Mouse (Mus musculus) heart, embryonic 14.5 days (tissue): ENCODE measurements around the gene Sumo1. TPM values are rescaled to one million over a fixed set of nuclear protein-coding genes. Genes with fewer than 3 reads are reported as not detected.
A peak's percentile ranks its signal among the peaks of the same experiment; 100 is the strongest.
"Not testable (repeated sequence)": the region's sequence is repeated elsewhere in the genome, so short reads cannot be mapped to it uniquely, and the experiment has no call there.

Experiments used
- ATAC-seq: fragments of 200-750 bp; cut with Nextera tagmentation; 2 replicates; pipeline ENCODE4 v1.8.0; 2017; ENCODE audit warnings: low read depth, moderate TSS enrichment; ENCODE audit not compliant: insufficient number of reproducible peaks, insufficient read depth, low FRiP score
- H3K27ac ChIP-seq, 2 experiments: fragments of 200-500 bp in 1 of 2; fragments of 300-500 bp in 1 of 2; sonication (generic) in 1 of 2; replicated peaks in 1 of 2; 2 replicates each; pipeline ENCODE4 v1.5.1; 2012 to 2014; ENCODE audit warnings: low read depth in 2 of 2, low read length in 2 of 2, control low read depth in 1 of 2, mild to moderate bottlenecking in 1 of 2, mixed read lengths in 1 of 2; ENCODE audit not compliant: control insufficient read depth in 1 of 2, insufficient read depth in 1 of 2
- H3K27me3 ChIP-seq: fragments of 300-500 bp; sonication (generic); 2 replicates; pipeline ENCODE4 v1.6.1; 2014; ENCODE audit warnings: mild to moderate bottlenecking, low read length, control low read depth; ENCODE audit not compliant: control insufficient read depth, insufficient read depth
- H3K36me3 ChIP-seq: fragments of 300-500 bp; sonication (generic); 2 replicates; pipeline ENCODE4 v1.6.1; 2014; ENCODE audit warnings: mild to moderate bottlenecking, control low read depth, low read length, mixed read lengths; ENCODE audit not compliant: control insufficient read depth, insufficient read depth
- H3K4me1 ChIP-seq, 2 experiments: fragments of 200-500 bp in 1 of 2; fragments of 300-500 bp in 1 of 2; sonication (generic) in 1 of 2; 2 replicates each; pipeline ENCODE4 v1.6.1; 2012 to 2014; ENCODE audit warnings: low read length in 2 of 2, control low read depth in 1 of 2, mixed read lengths in 1 of 2; ENCODE audit not compliant: control insufficient read depth in 2 of 2, insufficient read depth in 2 of 2
- H3K4me2 ChIP-seq: fragments of 300-500 bp; sonication (generic); 2 replicates; pipeline ENCODE4 v1.6.1; 2014; ENCODE audit warnings: mild to moderate bottlenecking, low read length
- H3K4me3 ChIP-seq, 2 experiments: fragments of 200-500 bp in 1 of 2; fragments of 300-500 bp in 1 of 2; sonication (generic) in 1 of 2; 2 replicates each; pipeline ENCODE4 v1.5.1; 2012 to 2014; ENCODE audit warnings: low read length in 2 of 2, mild to moderate bottlenecking in 2 of 2, control low read depth in 1 of 2, low read depth in 1 of 2, moderate library complexity in 1 of 2; ENCODE audit not compliant: control insufficient read depth in 1 of 2, insufficient read depth in 1 of 2
- H3K9ac ChIP-seq: fragments of 300-500 bp; sonication (generic); 2 replicates; pipeline ENCODE4 v1.6.1; 2014; ENCODE audit warnings: mild to moderate bottlenecking, low read length
- H3K9me3 ChIP-seq: fragments of 300-500 bp; sonication (generic); 2 replicates; pipeline ENCODE4 v1.6.1; 2016; ENCODE audit warnings: low read length, control low read depth; ENCODE audit not compliant: control insufficient read depth
- WGBS: fragments of 180-500 bp; shearing (Covaris S2); extraction: QIAGEN DNeasy Blood & Tissue Kit; methylation state at CpG from one replicate; pipeline ENCODE4 v1.1.7; 2014; 5-methylcytosine and 5-hydroxymethylcytosine counted together
- polyA plus RNA-seq: library from polyadenylated mRNA; unstranded; fragments of >200 nt; fragmentation: Nextera tagmentation; extraction: Ambion mirVana; gene quantifications from 2 replicates; pipeline ENCODE4 v1.2.1, GENCODE M21; 2014

Sumo1 gene
- polyA plus RNA-seq, 1 experiment from 2014 or later: 246 TPM

- Histone ChIP-seq H3K36me3 (no peaks in the 10 kb centered on the region), H3K4me2 (no peak overlapping the region), H3K4me3 (no peak overlapping the region), H3K27me3 (no peaks in the 10 kb centered on the region), H3K4me1 (peaks cover 0 to 2% of the 10 kb centered on the region in 2 experiments; a peak in 1 of 4 replicates), H3K9ac (0 out of 2 replicates have a peak overlapping the region, but pooled peaks have one; percentile 25), H3K9me3 (no peaks in the 10 kb centered on the region), H3K27ac (no peak overlapping the region)
- ATAC-seq: no peak
- WGBS: 23% methylated on average over 6 of the region's 6 CpGs
Observed at GRCm38 (mm10) chr1:59633056-59633455, 37.6 kb downstream of the Sumo1 start.

- no peak for ATAC-seq
- H3K27ac ChIP-seq: no peak overlapping the region
- 25% methylated on average over 5 of the region's 5 CpGs for WGBS
- no peak overlapping the region for H3K4me2 ChIP-seq
- peaks cover 0 to 2% of the 10 kb centered on the region in 2 experiments; a peak in 1 of 4 replicates for H3K4me1 ChIP-seq
- H3K27me3 ChIP-seq: no peaks in the 10 kb centered on the region
- no peak overlapping the region for H3K4me3 ChIP-seq
- H3K9ac ChIP-seq: no peak overlapping the region
- no peaks in the 10 kb centered on the region for H3K9me3 ChIP-seq
- no peaks in the 10 kb centered on the region for H3K36me3 ChIP-seq
Observed at GRCm38 (mm10) chr1:59631986-59632659, 38.5 kb downstream of the Sumo1 start.

DNA sequence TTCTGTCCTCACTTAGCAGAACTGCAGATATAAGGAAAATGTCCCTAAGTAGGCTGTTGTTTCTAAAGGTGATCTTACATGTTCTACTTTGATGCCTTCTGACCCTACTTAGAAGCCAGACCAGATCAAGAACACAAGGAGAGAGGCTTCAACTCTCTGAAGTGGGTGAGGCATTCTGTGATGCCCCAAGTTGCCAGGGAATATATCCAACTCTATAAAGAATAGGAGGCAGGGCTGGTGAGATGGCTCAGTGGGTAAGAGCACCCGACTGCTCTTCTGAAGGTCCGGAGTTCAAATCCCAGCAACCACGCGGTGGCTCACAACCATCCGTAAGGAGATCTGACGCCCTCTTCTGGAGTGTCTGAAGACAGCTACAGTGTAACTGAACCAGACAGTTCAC is 40.3 kb downstream of the Sumo1 start:
- 78% methylated on average over 6 of the region's 6 CpGs for WGBS

GRCm38 (mm10) chr1:59629194-59629593 is 41.4 kb downstream of the Sumo1 start:
- 45% methylated on average over 6 of the region's 6 CpGs for WGBS
- Histone ChIP-seq H3K4me2 (no peak overlapping the region), H3K4me3 (no peak overlapping the region), H3K4me1 (peaks cover 0 to 2% of the 10 kb centered on the region in 2 experiments; a peak in 1 of 4 replicates), H3K27me3 (no peaks in the 10 kb centered on the region), H3K9me3 (no peaks in the 10 kb centered on the region), H3K27ac (no peak overlapping the region), H3K9ac (no peak overlapping the region), H3K36me3 (no peaks in the 10 kb centered on the region)
- no peak for ATAC-seq

More for the DNA sequence above, 40.3 kb downstream of the Sumo1 start:
- not testable (repeated sequence) for H3K9ac ChIP-seq, H3K27me3 ChIP-seq, H3K4me2 ChIP-seq, ATAC-seq, H3K4me3 ChIP-seq, H3K9me3 ChIP-seq, H3K27ac ChIP-seq, H3K4me1 ChIP-seq, H3K36me3 ChIP-seq

DNA sequence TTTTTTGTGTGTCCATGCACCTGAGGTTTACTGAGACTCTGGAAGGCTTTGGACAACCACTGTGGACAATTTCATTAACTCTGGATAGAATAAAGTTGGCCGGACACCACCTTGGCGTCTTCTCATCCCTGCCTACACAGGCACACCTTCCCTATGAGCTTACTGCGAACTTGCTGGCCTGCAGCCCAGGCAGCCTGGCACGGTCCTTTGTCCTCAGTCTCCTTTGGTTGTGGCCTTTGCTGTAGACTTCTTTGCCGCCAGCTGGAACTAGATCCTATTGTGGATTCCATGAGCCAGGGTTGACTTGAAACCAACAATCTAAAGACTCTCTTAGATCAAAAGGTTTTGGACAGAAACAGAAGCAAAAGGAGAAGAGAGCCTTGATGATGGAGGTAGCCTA is 45.2 kb downstream of the Sumo1 start:
- Histone ChIP-seq H3K27ac (no peak overlapping the region), H3K27me3 (no peaks in the 10 kb centered on the region), H3K9ac (no peak overlapping the region), H3K4me2 (no peak overlapping the region), H3K4me3 (no peak overlapping the region), H3K9me3 (no peaks in the 10 kb centered on the region), H3K36me3 (no peaks in the 10 kb centered on the region), H3K4me1 (no peaks in the 10 kb centered on the region)
- ATAC-seq: no peak
- WGBS: 64% methylated on average over 5 of the region's 5 CpGs

GRCm38 (mm10) chr1:59623325-59624017 is 47.2 kb downstream of the Sumo1 start:
- ATAC-seq: no peak
- Histone ChIP-seq H3K9ac (no peak overlapping the region), H3K36me3 (no peaks in the 10 kb centered on the region), H3K9me3 (no peaks in the 10 kb centered on the region), H3K4me3 (no peak overlapping the region), H3K4me2 (no peak overlapping the region), H3K27me3 (no peaks in the 10 kb centered on the region), H3K4me1 (no peaks in the 10 kb centered on the region), H3K27ac (no peak overlapping the region)
- WGBS: 23% methylated on average over 5 of the region's 5 CpGs

- Histone ChIP-seq H3K4me1 (no peaks in the 10 kb centered on the region), H3K27ac (no peak overlapping the region), H3K27me3 (no peaks in the 10 kb centered on the region), H3K9me3 (no peaks in the 10 kb centered on the region), H3K4me3 (no peak overlapping the region), H3K36me3 (no peaks in the 10 kb centered on the region), H3K4me2 (no peak overlapping the region), H3K9ac (no peak overlapping the region)
- no peak for ATAC-seq
- 82% methylated on average over 10 of the region's 10 CpGs for WGBS
Observed at GRCm38 (mm10) chr1:59619201-59619600, 51.4 kb downstream of the Sumo1 start.
